Mouse (Mus musculus): ENCODE data around the gene Myh2.

The Myh2 gene

DNA sequence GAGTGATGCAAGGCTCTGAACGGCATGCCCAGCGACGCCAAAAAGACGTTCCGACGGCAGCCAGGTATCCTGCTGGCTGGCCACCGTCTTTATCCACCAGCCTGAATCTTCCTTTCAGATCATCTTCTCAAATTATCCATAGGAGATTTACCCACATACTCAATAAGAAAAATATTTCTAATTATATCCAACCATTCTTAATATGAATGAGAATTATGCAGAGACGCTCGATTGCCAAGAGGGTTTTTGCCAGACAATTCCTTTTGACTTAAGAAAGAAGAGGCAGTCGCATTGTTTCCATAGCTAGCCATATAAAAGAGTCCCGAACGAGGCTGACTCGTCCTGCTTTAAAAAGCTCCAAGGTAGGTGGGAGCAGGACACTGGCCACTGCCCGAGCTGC is at the start of gene Myh2:
Gene Myh2 (plus strand): TSS at position 301 of the 400 bp plus-strand sequence.
- no peak for DNase-seq (ENCODE audit: low spot score in 2 of 2)

DNA sequence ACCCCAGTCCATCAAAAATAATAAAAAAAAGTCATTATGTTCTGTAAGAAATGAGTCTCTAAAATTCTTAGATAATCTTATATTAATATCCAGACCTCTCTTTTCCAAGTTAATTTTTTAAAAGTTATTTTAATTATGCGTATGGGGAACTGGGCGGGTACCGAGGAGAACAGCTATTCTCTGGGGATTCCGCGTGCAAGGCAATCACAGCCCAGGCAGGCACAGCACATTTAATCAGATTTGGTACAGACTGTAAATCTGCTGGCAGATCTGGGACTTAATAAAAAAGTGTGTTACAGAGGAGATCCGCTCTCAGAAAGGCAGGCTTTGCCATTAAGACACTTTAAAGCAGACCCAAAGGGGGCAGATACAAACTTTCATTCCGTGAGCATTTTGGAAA is 45.9 kb upstream of the Myh2 start:
- DNase-seq (ENCODE audit: low spot score in 2 of 2): no peak

DNA sequence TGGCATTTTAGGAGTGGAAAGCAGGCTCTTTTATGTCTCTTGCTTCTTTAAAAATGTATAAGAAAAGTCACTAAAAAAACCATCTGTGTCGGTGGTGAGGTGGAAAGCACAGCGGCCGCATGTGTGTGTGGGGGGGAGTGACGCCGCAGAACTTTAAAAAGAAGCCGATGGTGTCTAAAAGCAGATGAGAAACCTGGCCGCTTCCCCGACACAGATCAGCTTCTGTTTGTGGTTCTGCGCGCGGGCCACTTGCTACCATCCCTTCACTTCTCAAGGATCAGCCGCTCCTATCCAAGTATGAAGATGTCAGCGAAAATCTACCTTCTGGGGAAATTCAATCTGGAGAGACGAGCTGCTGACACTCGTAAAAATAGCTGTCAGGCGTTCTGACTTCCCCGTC is 45.5 kb upstream of the Myh2 start:
- DNase-seq (ENCODE audit: low spot score in 2 of 2): no peak

DNA sequence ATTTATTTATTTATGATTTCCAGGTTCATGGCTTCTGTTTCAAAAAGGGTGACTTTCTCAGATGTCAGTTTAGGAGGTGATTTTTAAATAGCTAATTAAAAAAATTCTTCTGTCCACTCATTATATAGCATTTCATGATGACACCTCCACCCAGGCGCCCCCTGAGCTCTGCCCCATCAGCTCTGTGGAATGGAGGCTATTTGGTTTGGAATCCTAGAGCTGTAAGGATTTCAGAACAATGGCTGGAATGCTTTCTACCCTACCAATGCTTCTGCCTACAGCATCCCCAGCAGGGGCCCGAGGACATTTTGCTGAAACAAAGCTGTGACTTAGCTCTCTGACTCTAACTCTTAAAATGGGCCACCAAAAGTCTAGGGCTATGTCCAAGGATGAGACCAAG is 37.3 kb upstream of the Myh2 start:
- no peak for DNase-seq (ENCODE audit: low spot score in 2 of 2)

DNA sequence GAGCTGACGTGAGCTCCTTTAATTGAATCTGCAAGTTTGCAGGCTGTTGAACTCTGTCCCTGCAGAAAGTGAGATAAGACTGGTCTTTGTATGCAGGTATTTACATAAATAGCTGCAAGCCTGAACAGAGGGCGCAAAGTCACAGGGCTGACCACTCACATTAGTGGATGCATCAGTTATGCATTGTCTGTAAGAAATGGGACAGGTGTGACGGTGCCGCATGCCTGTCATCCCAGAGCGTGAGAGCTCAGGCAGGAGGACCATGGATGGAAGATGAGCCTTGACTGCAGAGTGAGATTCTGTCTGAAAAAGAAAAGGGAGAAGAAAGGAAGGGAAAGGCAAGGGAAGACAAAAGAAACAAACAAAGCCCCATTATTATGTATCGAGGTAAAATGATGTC is 36.2 kb upstream of the Myh2 start:
- DNase-seq (ENCODE audit: low spot score in 2 of 2): no peak

DNA sequence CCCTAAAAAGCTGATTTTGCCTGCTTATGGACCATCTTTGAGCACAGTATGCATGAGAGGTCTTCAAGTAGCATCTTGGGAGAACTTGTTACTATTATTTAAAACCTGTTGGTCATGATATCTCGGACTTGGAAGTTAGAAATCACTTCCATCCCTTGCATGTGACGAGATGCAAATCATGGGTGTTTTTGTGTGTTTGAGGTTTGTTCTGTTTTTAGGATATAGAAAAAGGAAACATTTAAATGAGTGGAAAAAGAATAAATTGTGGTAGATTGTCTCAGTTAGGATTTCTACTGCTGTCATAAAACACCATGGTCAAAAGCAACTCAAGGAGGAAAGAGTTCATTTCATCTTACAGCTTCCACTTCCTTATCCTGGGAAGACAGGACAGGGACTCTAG is 35.3 kb upstream of the Myh2 start:
- no peak for DNase-seq (ENCODE audit: low spot score in 2 of 2)

DNA sequence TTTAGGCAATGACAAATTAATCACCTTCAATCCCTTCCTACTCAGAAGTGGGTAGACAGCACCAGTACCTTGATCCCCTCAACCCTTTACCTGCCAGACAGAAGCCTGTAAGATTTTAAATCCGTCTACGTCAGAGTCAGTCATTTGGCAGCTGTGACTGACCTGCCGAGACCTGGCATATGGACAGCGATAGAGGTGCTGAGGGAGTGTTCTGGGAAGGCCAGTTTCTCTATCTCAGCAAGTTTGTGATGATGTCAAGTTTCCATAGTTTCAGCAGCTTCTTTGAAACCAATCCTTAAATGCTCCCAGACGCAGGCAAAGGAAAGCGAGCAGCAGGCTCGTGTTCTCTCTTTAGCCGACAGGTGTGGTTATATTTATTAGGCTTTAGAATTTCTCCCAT is 31.3 kb upstream of the Myh2 start:
- DNase-seq (ENCODE audit: low spot score in 2 of 2): no peak

DNA sequence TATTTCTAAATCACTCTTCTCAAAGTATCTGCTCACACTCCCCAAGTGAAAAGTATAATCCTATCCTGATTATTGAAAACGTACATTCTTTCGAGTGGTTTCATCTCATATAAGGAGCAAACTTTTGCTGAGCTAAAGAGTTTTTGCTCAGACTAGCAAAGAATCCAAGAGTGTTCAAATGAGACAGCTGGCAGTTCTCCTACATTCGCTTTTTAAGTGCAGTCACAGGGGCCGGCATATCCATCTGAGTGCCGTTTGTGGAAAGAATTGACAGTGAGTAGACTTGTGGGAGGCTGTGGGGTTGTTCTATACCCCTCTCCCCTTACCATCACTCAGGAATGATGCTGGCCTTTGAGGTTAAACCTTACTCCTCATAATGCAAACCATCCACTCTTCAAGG is 30.7 kb upstream of the Myh2 start:
- no peak for DNase-seq (ENCODE audit: low spot score in 2 of 2)

DNA sequence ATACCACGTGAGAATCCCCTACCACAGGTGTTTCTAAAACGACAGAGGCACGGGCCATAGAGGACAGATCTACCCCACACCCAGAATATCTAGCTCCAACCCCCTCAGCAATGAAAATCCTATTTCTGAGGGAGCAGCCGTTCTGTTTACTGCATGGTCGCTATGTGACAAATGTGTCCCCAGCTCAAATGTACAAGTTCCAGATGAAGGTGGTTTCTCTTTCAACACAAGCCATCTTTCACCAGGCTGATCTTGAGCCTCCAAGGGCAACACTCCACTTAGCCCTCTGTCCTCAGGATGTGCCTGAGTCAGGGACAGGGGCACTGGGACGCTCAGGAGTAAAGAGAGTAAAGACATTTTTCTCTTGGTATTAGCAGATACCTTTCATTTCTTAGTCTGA is 29.8 kb upstream of the Myh2 start:
- no peak for DNase-seq (ENCODE audit: low spot score in 2 of 2)

DNA sequence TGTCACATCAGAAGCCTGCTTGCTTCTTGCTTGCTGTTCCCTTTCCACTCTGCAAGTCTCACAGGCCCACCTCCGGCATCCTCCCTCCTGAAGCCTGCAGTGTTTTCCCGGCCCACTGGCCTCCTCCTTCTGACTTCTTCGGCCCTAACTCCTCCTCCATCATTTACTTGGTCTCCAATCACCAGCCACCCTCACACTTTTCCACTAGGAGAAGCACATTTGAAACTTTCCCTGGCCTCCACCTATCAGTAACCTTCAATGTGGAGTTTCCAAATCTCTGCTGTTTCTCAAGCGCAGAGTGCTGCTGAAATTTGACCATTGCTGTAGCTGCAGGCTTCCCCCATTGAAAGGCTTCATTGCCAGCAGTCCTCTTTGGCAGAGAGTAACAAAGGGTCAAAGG is 28.8 kb upstream of the Myh2 start:
- DNase-seq (ENCODE audit: low spot score in 2 of 2): no peak

DNA sequence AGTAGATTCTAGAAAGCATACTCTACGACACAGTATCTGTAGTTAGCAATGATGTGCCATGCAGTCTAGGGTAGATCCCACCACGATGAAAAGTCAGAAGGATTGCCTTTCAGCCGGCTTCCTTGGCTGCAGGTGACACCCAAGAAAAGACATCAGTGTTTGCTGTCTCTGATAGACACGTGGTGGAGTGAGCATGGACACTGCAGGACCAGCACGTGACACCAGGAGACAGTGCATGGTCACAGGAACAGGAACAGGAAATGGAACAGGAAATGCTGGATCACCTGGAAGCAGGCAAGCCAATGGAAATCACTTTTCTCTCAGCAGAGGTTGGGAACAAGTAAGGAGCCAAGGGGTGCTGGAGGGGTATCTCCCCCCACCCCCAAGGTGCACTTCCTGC is 27.8 kb upstream of the Myh2 start:
- DNase-seq (ENCODE audit: low spot score in 2 of 2): no peak

DNA sequence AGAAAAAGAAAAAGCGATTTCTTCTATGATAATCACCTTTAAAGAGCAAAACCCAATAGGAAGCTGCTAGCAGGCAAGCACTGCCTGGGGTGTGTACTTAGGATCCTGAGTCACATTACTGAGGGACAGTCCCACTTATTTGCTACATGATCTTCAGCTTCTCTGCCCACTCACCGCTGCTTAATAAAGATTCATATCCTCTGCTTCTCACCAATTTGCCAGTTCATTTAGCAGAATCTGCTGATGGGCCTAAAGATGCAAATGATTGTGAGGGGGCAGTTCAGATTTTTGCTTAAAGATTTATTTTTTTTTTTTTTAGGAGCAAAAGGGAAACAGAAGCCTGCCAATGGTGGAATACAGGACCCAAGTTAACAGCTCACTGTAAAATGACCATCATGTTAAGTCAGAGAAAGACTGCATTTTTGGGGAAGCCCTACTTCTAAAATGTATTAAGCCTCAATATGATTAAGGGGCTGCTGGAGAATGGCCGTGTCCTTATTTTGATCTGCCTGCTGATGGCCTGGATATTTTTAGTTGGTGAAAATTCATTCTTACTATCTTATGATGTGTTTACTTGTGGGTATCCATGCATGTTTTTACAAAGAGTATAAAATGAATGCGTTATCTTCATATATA is 26.8 kb upstream of the Myh2 start:
- no peak for DNase-seq (ENCODE audit: low spot score in 2 of 2)

DNA sequence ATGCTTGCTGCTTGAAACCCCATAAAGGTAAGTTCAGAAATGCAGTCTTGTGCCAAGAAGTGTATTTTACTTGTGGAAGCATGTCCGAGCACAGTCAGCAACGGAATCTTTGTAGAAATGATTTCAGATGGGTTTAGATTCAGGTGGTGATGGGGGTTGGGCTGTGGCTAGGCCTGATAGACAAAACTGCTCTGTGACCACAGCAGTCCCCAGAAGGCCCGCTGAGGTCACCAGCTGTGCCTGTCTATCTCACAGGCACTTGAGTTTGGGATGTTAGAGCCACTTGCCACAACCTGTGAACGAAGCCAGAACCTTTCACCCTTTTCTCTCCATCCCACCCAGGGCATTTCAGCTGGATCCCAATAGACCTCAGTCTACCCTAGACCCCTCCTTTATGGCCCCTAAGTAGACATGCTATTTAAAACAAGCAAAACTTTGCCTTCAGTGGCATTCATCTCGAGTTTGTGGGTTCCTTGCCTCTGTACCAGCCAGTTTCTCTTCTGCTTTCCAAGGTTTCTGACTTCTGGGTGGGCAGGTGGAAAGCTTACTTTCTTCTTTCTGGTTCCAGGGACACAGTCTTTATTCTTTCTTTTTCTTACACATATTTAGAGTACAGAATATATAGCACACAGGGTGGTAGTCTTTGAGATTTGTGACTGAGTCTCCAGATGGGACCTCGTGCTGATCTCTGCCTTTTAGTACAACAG is 26.1 kb upstream of the Myh2 start:
- DNase-seq (ENCODE audit: low spot score in 2 of 2): no peak

DNA sequence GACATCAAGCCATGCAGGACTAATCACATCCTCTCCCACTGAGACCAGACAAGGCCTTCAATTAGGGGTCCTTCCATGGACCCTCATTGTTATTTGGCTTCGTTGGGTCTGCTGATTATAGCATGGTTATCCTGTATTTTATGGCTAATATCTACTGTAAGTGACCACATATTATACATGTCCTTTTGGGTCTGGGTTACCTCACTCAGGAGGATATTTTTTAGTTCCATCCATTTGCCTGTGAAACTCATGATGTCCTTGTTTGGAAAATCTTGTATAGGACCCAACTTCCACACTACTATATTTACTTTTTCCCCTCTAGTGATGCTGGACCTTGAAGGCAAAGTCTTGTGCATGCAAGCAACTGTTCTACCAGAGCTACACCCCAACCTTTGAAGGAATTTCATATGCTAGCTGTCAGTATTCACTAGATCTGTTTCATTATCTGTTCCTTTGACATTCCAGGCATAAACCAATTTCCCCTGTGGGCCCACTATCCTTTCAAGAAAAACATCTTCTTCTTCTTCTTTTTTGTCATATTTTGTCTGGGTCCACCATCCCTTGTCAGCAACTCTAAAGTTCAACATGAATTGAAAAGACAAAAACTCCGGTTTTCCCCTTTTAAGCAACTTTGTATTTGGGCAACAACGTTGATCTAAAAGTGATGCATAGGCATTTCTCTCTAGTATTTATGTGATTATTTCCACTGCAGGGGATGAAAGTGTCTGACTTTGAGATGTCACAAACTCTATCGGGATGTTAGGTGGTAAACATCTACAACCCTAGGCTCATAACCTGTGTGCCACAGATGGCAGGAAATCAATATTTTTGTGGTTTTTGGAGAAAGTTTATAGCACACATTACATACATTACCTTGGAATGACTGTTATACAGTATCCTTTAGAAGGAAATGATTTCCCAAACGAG is 25.1 kb upstream of the Myh2 start:
- no peak for DNase-seq (ENCODE audit: low spot score in 2 of 2)

DNA sequence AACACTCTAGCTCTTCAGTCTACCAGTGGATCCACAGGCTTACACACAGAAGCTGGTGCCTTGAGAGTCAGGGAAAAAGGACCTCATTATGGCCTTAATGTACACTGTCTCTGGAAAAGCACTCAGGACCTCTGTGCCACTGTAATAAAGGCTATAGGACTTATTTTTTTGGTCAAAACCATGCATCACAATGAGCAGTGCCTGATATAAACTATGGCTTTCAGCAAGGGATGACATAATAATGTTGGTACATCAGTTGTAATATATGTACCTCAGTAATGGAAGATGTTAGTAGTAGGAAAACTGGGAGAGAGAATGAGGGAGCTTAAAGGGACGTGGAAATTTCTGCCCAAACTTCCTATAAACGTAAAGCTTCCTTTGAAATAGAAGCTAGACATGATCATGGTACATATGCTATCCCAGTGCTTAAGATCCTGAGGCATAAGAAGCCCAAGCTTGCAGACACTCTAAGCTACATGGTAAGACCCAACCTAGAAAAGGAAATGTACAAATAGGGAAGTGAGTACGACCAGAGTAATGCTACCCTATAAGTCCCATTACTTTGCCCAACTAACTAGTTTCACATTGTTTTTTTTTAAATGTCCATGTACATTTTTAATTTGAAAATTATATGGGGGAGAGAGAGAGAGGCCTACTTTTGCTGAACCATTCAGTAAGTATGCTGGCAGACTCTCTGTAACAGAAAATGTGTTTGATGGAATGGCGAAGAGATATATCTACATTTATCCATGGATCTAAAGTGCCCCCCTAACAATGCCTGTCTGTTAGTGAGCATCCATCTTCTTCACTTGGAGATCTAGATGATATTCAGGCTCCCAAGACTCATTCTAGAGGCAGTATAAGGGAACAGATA is 24.2 kb upstream of the Myh2 start:
- DNase-seq (ENCODE audit: low spot score in 2 of 2): no peak

DNA sequence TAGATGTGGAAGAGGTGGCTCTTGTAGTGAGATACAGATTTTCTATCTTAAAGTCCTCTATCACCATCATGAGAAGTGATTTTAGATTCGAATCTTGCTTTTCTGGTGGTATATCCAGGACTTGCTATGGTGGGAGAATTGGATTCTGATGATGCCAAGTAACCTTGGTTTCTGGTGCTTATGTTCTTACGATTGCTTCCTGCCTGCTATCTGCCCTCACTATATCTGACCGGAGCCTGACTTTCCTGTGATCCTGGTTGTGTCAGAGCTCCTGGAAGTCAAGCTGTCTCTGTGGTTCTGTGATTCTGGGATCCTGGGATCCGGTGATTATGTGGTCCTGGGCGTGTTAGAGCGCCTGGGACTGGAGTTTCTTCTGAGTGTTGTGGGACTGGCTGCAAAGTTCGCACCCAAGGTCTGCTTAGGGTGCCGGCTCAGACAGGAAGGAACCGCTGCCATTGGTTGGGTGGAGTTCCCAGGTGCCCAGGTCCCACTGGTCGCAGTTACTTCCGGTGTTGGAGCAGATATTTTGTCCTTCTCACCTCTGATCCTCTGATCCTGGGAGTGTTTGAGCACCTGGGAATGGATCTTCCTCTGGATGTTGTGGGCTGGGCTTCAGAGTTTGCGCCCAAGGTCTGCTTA is 23.4 kb upstream of the Myh2 start:
- DNase-seq (ENCODE audit: low spot score in 2 of 2): no peak

DNA sequence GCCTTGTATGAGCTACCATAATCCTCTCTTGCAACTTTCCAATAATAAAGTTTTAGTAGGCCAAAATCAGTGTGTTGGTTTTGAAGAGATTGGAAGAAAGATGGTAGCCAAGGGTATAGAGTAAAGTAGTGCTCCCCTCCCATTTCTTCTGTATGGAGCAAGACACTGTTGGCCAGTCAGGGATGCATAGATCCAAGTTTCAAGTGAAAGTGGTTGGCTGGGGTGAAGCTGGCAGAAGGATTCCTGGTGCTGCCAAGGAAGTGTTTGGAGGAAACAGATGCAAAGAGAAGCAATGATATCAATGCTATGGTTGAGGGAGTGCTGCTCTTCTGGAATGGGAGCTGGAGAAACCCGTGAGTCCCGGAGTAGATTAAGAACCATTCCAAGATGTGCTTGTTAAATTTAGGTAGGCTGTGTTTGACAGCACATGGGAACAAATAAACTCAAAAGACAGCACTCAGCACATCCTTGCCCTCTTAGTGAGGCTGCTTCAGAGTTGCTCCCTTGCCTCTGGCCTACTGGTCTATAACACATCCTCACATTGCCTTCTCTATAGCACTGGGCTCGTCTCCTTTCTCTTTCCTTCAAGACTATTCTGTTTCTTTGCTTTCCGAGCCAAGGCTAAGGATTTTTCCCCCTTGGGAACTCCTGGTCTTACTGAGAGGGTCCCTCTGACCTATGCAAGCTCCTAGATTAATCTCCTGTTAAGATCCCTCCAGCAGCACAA is 22.4 kb upstream of the Myh2 start:
- DNase-seq (ENCODE audit: low spot score in 2 of 2): no peak

DNA sequence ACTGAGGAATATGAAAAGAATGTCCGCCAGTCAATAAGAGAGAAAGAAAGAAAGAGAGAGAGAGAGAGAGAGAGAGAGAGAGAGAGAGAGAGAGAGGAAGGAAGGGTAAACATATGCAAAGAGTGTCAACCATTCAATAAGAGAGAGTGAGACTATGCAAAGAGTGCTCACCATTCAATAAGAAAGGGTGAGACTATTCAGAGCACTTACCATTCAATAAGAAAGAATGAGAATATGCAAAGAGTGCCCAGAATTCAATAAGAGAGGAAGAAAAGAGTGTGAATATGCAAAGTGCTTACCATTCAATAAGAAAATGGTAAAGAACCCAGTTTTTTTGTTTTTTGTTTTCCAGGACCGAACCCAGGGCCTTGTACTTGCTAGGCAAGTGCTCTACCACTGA is 20.6 kb upstream of the Myh2 start:
- no peak for DNase-seq (ENCODE audit: low spot score in 2 of 2)

DNA sequence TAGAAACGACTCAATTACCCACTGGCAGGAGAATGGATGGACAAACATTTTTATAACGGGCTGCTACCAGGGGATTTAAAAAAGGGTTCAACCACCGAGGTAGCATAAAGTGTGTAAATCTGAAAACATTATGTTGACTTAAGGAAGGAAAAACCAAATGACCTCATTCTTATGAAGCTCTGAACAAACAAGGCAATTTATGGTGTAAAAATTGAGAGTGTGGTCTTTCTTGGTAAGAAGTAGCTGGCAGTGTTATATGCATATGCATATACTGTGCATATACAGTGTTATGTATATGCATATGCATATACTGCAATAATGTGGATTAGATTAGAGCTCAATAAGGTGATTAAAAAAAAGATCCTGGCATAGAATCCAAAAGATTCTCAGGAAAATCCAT is 19.7 kb upstream of the Myh2 start:
- no peak for DNase-seq (ENCODE audit: low spot score in 2 of 2)
